ENCODE assay signal across 9 mouse cellular contexts in genomic region chr2:4601034-4601890, GRCm38 (mm10). TPM values are rescaled to one million over a fixed set of nuclear protein-coding genes. Genes with fewer than 3 reads are reported as not detected.
DNase-seq lines count a peak whose midpoint lies in the region; ATAC-seq lines count a peak whose summit lies in the region.
"Had no signal": no experiment of that assay in that cellular context is flagged by ENCODE, and none has a peak within 500 bp of the region (broad histone marks: within the 10 kb centered on the region; RNA-seq: fewer than 3 reads in every experiment).

No protein-coding gene starts in this region.

- no peak overlapping the region for H3K27ac ChIP-seq in heart, embryonic 11.5 days (ENCODE audit: low read depth, low read length)
- H3K27ac ChIP-seq in embryonic facial prominence, embryonic 14.5 days (replicated peaks; ENCODE audit: low read depth, low read length), result no peak overlapping the region

- no peak overlapping the region for H3K9ac ChIP-seq in heart, embryonic 11.5 days (ENCODE audit: low read depth, low read length)
- no peak overlapping the region for H3K9ac ChIP-seq in embryonic facial prominence, embryonic 14.5 days (ENCODE audit: low read depth, low read length)

- H3K9me3 ChIP-seq in heart, embryonic 11.5 days (replicated peaks; ENCODE audit: control insufficient read depth, low read length), result no peaks in the 10 kb centered on the region
- no peaks in the 10 kb centered on the region for H3K9me3 ChIP-seq in embryonic facial prominence, embryonic 14.5 days (ENCODE audit: control insufficient read depth, low read length)
- H3K9me3 ChIP-seq: megakaryocyte, embryonic 14.5 days had no signal

- H3K36me3 ChIP-seq in heart, embryonic 11.5 days (ENCODE audit: control insufficient read depth, insufficient read depth, low read length), result peaks cover 28% of the 10 kb centered on the region
- H3K36me3 ChIP-seq in embryonic facial prominence, embryonic 14.5 days (ENCODE audit: control insufficient read depth, insufficient read depth, low read length), result peaks cover 81% of the 10 kb centered on the region

- H3K4me1 ChIP-seq in heart, embryonic 11.5 days (ENCODE audit: control insufficient read depth, insufficient read depth, low read length), result peaks cover 8% of the 10 kb centered on the region; the same call in 1 of the 2 replicates
- H3K4me1 ChIP-seq in embryonic facial prominence, embryonic 14.5 days (ENCODE audit: control insufficient read depth, insufficient read depth, low read length), result no peaks in the 10 kb centered on the region

- peak; percentile 76 to 84 for DNase-seq in heart, adult 18-20 months
- DNase-seq in adrenal gland, postnatal 36 days, result peak; percentile 72 to 78
- peak; percentile 82 for DNase-seq in embryonic facial prominence, embryonic 14.5 days (ENCODE audit: low spot score)
- peak; percentile 65 to 72 for DNase-seq in heart, postnatal 36 days
- peak; percentile 57 for DNase-seq in layer of hippocampus, adult 9-10 months (ENCODE audit: low spot score)
- peak; percentile 87 for DNase-seq in lung, postnatal 10 days
- DNase-seq in right cerebral cortex, adult 2 months (ENCODE audit: low spot score in 2 of 2), result peak; percentile 58 to 80

- H3K4me3 ChIP-seq in heart, embryonic 11.5 days (ENCODE audit: low read depth, low read length), result no peak overlapping the region
- H3K4me3 ChIP-seq in embryonic facial prominence, embryonic 14.5 days (ENCODE audit: low read depth, low read length), result no peak overlapping the region
- H3K4me3 ChIP-seq: megakaryocyte, embryonic 14.5 days had no signal

- ATAC-seq in heart, embryonic 11.5 days (replicated peaks; ENCODE audit: insufficient number of reproducible peaks, low FRiP score, low TSS enrichment), result no peak
- peak; percentile 35; the same call in 1 of the 2 replicates for ATAC-seq in embryonic facial prominence, embryonic 14.5 days (ENCODE audit: low read depth)

- no peaks in the 10 kb centered on the region for H3K27me3 ChIP-seq in heart, embryonic 11.5 days (ENCODE audit: control insufficient read depth, insufficient read depth, low read length)
- H3K27me3 ChIP-seq in embryonic facial prominence, embryonic 14.5 days (replicated peaks; ENCODE audit: control insufficient read depth, insufficient read depth, low read length), result no peaks in the 10 kb centered on the region
- H3K27me3 ChIP-seq: megakaryocyte, embryonic 14.5 days had no signal

- intact Hi-C loops in heart, postnatal 36 days (cut with DNase I), result loop anchor here (1.0 to 2.0 kb wide), 2 partner anchors 42 to 102 kb away; no protein-coding TSS in a partner anchor

- WGBS in heart, embryonic 11.5 days (ENCODE audit: insufficient replicate concordance), result 47% methylated on average over 15 of the region's 15 CpGs
- WGBS in embryonic facial prominence, embryonic 14.5 days, result 34% methylated on average over 15 of the region's 15 CpGs

- no peak overlapping the region for H3K4me2 ChIP-seq in heart, embryonic 11.5 days
- no peak overlapping the region for H3K4me2 ChIP-seq in embryonic facial prominence, embryonic 14.5 days (ENCODE audit: low read depth, low read length)

RNA-seq across cellular contexts. Expression of gene Prpf18, which starts 50.7 kb away (rescaled TPM):
- total RNA-seq in heart, adult 18-20 months (2021), result 10 to 100 TPM; 34.2 to 35.5 TPM
- 29.6 and 34.4 TPM in 2 replicates for polyA plus RNA-seq in heart, embryonic 11.5 days (2014; fragmentation: Nextera tagmentation; extraction: Ambion mirVana)
- 10 to 100 TPM; 42.7 to 51.7 TPM for total RNA-seq in adrenal gland, postnatal 36 days (2021)
- 29.3 and 31.9 TPM in 2 replicates for polyA plus RNA-seq in embryonic facial prominence, embryonic 14.5 days (2014; fragmentation: Nextera tagmentation; extraction: Ambion mirVana)
- 10 to 100 TPM; 35.1 to 37.8 TPM for total RNA-seq in heart, postnatal 36 days (2021)
